Mouse (Mus musculus) gastrocnemius, postnatal 14 days (tissue): ENCODE results near the gene Gdap1l1. TPM values are rescaled to one million over a fixed set of nuclear protein-coding genes. Genes with fewer than 3 reads are reported as not detected.
"Not testable (repeated sequence)": the region's sequence is repeated elsewhere in the genome, so short reads cannot be mapped to it uniquely, and the experiment has no call there.

ENCODE experiments used
- DNase-seq: peaks from one replicate; pipeline ENCODE4 v3.0.0; 2021; ENCODE audit warnings: mixed read lengths
- intact Hi-C: fragments of 180-260 bp; cut with DNase I; formaldehyde crosslinking; loops from one replicate; pipeline ENCODE4 v1.15.1; 2025; ENCODE audit warnings: low total_unique reads
- long read RNA-seq, 2 experiments: library from polyadenylated mRNA; stranded (forward); transcript quantifications; one replicate each; pipeline ENCODE4 v2.0.0; 2021
- total RNA-seq, 2 experiments: library from RNA; stranded (reverse); gene quantifications; 2 replicates each; pipeline ENCODE4 v1.2.3; 2021

Gdap1l1 gene
- total RNA-seq: under 1 TPM in 1 of 2 experiments, not detected in 1; 0.23 TPM
- long read RNA-seq, experiment 1: 0 reads
- long read RNA-seq, experiment 2: 0 reads

GRCm38 (mm10) chr2:163438246-163438618 is at the start of gene Gdap1l1:
Gdap1l1 (plus strand) TSS chr2:163438476.
- no peak for DNase-seq
- intact Hi-C loops: no loop called here

DNA sequence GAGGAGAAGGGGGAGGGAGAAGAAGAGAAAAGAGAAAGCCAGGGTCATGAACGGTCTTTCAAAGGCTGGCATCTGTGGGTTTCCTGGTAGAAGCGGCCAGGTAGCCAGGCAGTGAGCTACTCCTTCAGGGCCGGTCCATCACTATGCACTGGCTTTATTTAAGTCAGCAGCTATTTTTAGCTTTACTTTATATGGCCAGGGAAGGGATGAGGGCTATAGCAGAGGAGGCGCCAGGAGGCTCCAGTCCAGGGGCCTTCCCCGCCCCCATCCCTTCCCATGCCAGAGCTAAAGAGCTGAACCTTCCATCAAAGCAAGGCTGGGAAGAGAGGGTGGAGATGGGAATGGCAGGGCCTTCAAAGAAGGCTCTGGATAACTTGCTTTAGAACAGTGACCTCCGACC is 45.8 kb upstream of the Gdap1l1 start:
- intact Hi-C loops: no loop called here
- DNase-seq: peak; percentile 74

GRCm38 (mm10) chr2:163393241-163393640 is 45.0 kb upstream of the Gdap1l1 start:
- DNase-seq: no peak
- intact Hi-C loops: no loop called here

GRCm38 (mm10) chr2:163393976-163394375 is 44.3 kb upstream of the Gdap1l1 start:
- DNase-seq: no peak
- intact Hi-C loops: no loop called here

- intact Hi-C loops: no loop called here
- DNase-seq: no peak
Observed at GRCm38 (mm10) chr2:163394977-163395376, 43.3 kb upstream of the Gdap1l1 start.

- intact Hi-C loops: no loop called here
Observed at GRCm38 (mm10) chr2:163397071-163397470, 41.2 kb upstream of the Gdap1l1 start.

DNA sequence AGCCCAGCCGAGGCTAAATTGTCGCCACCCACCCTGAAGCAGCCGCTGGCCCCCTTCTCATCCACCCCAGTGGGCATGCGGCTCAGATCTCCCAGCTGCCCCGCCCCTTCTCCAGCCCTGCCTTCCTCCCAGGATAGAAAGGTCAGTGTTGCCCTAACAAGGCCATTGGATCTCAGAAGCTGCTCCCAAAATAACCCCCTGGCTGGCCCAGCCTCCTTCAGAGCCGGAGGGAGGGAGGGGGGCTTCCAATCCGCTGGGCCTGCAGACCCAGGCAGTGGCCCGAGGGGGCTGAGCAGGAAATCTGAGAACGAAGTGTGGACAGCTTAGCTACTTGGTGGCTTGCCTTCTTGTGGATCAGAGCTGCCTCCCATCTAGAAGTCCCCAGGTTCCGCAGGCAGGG is 40.4 kb upstream of the Gdap1l1 start, which contains the start of gene Jph2:
Gene Jph2 (minus strand): TSS at position 89 of the 400 bp plus-strand sequence.
- intact Hi-C loops: no loop called here
- DNase-seq: peak; percentile 81

More at GRCm38 (mm10) chr2:163397071-163397470, 41.2 kb upstream of the Gdap1l1 start:
- no peak for DNase-seq

DNA sequence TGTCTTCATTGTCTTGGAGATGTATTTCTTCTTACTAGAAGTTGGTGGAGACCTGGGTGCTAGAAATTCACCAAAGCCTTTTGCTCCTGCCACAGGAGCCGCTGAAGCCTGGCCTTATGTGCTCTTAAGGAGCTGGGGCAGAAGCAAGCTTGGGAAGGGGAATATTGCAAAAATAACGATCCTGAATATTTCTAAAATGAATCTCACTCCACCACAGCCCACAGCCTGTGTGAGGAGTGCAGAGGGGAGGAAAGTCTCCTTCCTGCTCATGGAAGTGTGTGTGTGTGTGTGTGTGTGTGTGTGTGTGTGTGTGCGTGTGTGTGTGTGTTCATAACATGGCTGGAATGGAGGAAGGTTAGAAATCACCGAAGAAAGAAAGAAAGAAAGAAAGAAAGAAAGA is 39.5 kb upstream of the Gdap1l1 start:
- intact Hi-C loops: no loop called here
- no peak for DNase-seq

- no peak for DNase-seq
- intact Hi-C loops: no loop called here
Observed at GRCm38 (mm10) chr2:163399222-163399621, 39.1 kb upstream of the Gdap1l1 start.

DNA sequence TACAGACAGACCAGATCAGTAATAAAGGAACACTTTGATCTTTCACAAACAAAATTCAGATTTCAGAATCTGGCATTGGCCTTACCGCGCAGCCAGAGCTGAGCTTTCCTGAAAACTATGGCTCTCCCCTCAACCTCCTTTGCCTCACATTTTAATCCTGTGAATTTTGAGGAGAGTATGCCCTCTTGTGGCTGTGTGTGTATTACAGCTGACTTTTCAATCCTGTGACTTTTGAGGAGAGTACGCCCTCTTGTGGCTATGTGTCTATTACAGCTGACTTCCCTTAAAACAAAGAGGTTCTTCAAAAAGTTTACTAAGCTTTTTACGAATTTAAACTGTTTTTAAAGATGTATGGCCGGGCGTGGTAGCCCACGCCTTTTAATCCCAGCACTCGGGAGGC is 37.1 kb upstream of the Gdap1l1 start:
- peak; percentile 54 for DNase-seq

DNA sequence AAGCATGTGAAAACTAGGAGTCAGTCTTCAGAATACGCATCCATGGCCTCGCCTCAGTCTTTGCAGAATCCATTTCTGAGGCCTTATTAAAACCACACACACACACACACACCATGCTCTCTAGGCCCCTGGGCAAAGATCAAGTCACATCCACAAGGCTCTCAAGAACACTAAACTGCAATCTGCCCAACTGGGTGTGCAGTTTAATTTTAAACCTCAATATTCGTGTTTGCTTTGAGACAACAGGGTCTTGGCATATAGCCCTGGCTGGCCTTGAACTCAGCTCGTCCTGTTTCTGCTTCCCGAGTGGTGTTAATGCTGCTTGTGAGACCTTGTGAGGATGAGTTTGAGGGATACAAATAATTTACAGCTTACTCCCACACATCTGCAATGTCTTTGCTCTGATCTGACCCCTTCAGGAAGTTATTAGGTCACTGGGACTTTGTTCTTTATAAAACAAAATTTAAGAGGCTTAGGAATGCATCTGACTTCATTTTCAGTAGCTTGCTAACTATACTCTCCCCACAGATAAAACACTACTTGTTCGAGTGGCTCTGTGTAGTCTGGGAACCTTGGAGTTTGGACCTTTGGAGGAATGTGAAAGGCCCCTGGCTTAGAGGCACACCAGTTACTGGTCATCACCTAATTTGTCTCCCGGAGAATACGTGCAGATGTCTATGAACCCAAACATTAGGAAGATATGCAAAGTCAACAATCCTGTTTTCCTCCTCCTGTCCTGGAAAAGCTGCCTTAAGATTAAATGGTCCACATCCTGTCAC is 34.0 kb upstream of the Gdap1l1 start:
- intact Hi-C loops: loop anchor here (5.0 to 10.0 kb wide), 2 partner anchors 129 to 302 kb away; no protein-coding TSS in a partner anchor
- DNase-seq: no peak

More for the DNA sequence above, 37.1 kb upstream of the Gdap1l1 start:
- intact Hi-C loops: loop anchor here (5.0 to 10.0 kb wide), 2 partner anchors 126 to 299 kb away; no protein-coding TSS in a partner anchor

- DNase-seq: no peak
- intact Hi-C loops: no loop called here
Observed at GRCm38 (mm10) chr2:163410211-163410610, 28.1 kb upstream of the Gdap1l1 start.

- DNase-seq, intact Hi-C loops: not testable (repeated sequence)
Observed at GRCm38 (mm10) chr2:163411344-163411743, 26.9 kb upstream of the Gdap1l1 start.

- no peak for DNase-seq
- intact Hi-C loops: no loop called here
Observed at GRCm38 (mm10) chr2:163411840-163412239, 26.4 kb upstream of the Gdap1l1 start.

DNA sequence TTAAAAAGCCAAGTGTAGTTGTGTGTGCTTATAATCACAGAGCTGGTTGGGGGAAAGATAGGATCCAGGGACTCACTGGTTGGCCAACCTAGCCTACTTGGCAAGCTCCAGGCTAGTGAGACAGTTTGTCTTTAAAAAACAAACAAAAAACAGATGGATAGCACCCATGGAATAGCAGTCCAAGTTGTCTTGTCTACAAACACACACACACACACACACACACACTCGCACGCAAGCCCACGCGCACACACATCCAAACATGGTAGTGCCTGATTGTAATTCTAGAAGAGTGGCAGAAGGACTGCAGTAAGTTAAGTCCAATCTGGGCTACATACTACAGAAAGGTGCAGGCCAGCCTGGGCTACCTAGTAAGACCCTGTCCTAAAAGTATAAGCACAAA is 25.9 kb upstream of the Gdap1l1 start:
- intact Hi-C loops: no loop called here
- DNase-seq: no peak

DNA sequence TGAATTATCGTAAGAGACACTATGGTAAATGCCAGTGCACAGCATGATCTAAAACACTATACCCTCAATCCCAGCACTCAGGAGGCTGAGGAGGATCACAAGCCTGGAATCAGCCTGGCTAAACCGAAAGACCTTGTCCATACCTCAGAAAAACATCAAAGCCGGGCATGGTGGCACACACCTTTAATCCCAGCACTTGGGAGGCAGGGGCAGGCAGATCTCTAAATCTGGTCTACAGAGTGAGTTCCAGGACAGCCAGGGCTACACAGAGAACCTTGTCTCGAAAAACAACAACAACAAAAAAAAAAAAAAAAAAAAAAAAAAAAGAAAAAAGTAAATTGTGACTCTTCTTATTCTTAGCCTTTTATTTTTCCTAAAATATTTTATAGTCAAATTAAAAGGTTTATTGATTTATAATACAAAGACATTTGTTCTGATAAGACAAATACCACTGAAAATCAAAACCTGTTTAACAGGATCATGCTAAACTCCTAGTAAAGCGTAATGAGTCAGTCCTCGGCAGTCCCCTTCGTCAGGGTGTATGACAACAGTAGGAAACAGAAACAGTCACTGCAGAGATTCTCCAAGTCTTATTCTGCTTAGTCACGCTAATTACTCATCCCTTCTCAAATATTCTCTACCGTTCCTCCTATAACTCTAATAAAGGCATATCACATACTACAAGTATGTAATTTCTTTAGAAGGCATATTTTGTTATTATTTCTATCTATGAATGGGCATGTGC is 25.3 kb upstream of the Gdap1l1 start:
- DNase-seq: no peak
- intact Hi-C loops: no loop called here

- no peak for DNase-seq
- intact Hi-C loops: no loop called here
Observed at GRCm38 (mm10) chr2:163417026-163417425, 21.2 kb upstream of the Gdap1l1 start.

DNA sequence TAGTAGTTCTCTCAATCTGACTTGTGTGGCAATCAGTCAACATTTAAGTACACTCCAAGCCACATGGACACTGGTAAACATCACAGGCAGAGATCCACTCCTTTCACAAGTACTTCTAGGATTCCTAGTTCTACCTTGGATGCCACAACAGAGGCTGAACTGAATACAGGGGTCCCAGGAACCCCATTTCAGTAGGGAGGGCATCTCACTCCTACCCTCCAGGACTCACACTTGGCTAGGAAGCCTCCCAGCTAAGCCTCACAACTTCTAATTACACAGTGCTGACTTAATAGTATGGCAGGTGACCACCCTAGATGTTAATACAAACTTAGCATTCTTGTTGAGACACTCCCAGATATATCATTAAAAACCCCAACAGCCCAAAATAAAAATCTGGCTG is 20.4 kb upstream of the Gdap1l1 start:
- intact Hi-C loops: no loop called here
- no peak for DNase-seq

DNA sequence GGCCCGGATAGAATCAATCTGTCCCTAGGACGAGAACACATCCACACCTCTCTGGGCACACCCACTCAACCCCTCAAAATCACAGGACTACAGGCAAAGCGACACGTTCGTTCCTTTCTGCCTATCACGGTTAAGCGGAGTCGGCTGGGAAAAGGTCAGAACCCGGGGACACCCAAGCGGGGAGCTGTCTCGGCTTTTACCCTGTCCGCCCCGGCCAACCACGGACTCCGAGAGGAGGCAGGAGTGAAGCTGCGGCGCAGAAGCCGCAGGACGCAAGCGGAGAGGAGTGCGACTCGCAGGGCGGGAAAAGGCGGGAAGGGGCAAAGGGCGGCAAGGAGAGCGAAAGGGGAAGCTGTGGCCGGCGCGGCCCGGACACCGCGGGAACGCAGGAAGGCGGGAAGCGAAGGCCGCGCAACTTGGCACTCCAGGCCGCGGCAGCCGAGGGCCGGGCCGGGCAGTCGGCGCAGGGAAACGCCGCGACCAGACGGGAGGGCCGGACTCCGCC is 19.4 kb upstream of the Gdap1l1 start:
- intact Hi-C loops: no loop called here

DNA sequence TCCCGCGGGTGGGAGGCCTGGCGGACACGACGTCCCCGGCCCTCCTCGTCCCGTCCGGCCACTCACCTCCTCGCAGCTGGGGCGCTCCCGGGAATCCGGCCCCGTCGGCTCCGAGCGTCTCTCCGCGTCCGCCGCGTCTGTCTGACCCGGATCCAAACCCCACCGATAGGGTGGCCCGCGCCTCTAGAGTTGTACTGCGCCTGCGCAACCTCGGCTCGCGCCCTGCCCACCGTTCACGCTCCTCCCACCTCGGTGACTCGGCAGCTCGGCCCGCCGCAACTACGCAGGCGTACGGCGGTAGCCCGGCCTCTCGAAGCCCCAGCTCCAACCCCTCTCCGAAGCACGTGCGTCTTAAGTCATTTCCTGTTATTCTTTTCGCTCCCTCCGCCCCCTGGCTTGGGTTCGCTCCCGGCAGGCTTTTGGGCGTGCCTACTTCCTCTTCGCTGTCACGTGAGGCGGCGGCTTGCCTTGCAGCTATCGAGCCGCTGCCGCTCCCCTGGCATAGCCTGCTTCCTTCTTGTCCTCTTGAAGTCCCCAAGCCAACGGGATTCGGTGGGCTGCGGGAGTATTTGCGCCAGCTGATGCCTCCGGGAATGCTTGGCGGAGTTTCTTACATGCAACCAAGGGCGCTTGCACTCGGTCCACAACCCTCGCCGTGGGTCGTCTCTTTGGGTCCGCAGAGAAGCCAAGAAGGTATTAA is 18.8 kb upstream of the Gdap1l1 start:
- peak; percentile 99 for DNase-seq
- intact Hi-C loops: loop anchor here (10.0 kb wide), 1 partner anchor 55 kb away; the partner anchor contains the start of gene Fitm2

More for the DNA sequence above, 19.4 kb upstream of the Gdap1l1 start:
- DNase-seq: peak; percentile 59
